Mouse (Mus musculus): ENCODE measurements around the gene Gm11492. TPM values are rescaled to one million over a fixed set of nuclear protein-coding genes. Genes with fewer than 3 reads are reported as not detected.

Gene Gm11492
- polyA plus RNA-seq, 1 experiment from 2014 or later = not detected

GRCm38 (mm10) chr11:87581161-87581865, 14.9 kb downstream of the Gm11492 start:
- no peak overlapping the region for H3K4me3 ChIP-seq
- no peak overlapping the region for H3K4me2 ChIP-seq
- WGBS = 91% methylated on average over 12 of the region's 12 CpGs
- no peak overlapping the region for H3K27ac ChIP-seq (replicated peaks)
- H3K9ac ChIP-seq = no peak overlapping the region
- no peaks in the 10 kb centered on the region for H3K36me3 ChIP-seq
- peaks cover 16% of the 10 kb centered on the region for H3K4me1 ChIP-seq (replicated peaks)
- ATAC-seq (ENCODE audit: low FRiP score, low read depth) = no peak
- no peaks in the 10 kb centered on the region for H3K9me3 ChIP-seq
- no peaks in the 10 kb centered on the region for H3K27me3 ChIP-seq

DNA sequence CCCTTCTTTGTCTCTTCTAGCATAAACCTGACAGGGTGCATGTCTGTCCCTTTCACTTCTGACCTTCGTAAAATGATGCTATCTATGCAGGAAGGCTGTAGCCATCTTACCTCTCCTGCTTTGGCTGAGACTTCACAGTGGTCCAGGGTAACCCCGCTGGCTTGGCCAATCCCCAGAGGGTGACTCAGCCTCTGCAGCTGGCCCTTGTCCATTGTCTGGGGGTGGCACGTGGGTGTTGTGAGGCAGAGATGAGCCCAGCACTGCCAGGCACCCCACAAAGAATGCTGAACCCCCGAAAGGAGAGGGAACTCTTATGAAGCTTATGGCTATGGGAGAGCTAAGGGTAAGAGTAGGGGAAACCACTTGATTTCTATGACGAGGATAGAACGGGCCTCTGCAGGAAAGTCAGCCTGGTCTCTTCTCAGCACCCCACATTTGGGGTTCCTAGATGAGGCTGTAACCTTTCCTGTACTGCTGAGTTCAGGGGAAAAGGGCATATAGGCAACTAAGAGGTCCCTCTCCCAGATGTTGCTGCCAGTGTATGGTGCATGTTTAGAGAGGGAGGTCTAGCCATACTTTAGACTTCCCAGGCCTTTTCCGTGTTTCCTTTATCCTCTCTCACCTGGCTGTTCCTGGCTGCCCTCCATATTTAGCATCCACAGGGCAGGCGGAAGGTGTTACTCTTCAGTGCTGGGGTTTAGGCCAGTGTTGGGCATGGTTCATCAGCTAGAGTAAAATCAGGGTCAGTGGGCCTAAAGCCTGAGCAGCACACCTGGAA, 15.7 kb downstream of the Gm11492 start:
- Histone ChIP-seq H3K4me1 (replicated peaks) (peaks cover 16% of the 10 kb centered on the region), H3K9ac (no peak overlapping the region), H3K27ac (replicated peaks) (no peak overlapping the region), H3K4me2 (no peak overlapping the region), H3K27me3 (no peaks in the 10 kb centered on the region), H3K36me3 (no peaks in the 10 kb centered on the region), H3K9me3 (no peaks in the 10 kb centered on the region), H3K4me3 (no peak overlapping the region)
- 89% methylated on average over 8 of the region's 8 CpGs for WGBS
- ATAC-seq (ENCODE audit: low FRiP score, low read depth) = no peak

DNA sequence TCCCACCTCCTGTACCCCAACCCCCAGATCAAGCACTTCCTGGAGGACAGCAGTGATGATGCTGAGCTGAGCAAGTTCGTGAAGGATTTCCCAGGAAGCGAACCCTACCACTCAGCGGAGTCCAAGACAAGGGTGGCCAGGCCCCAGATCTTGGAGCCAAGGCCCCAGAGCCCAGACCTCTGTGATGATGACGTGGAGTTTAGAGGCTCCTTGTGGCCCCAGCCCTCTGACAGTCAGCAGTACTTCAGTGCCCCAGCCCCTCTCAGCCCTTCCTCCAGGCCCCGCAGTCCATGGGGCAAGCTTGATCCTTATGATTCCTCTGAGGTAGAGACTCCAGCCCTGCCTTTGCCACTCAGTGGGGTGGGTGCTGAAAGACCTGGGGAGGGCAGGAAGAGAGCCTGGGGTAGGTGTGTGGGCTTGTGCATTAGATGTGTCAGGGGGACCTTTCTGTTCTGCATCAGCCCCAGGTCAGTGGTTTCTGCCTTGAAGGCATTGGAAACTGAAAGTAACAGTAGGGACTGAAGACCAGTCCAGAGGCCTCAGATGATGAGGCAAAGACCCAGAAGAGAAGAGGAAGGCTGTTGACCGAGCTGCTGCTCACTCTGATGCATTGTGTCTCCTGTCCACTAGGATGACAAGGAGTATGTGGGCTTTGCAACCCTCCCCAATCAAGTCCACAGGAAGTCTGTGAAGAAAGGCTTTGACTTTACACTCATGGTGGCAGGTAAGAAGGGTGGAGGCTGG, 17.0 kb downstream of the Gm11492 start:
- no peak overlapping the region for H3K4me3 ChIP-seq
- no peak for ATAC-seq (ENCODE audit: low FRiP score, low read depth)
- H3K9ac ChIP-seq = no peak overlapping the region
- no peak overlapping the region for H3K4me2 ChIP-seq
- peaks cover 5% of the 10 kb centered on the region for H3K4me1 ChIP-seq (replicated peaks)
- H3K27ac ChIP-seq (replicated peaks) = no peak overlapping the region
- no peaks in the 10 kb centered on the region for H3K27me3 ChIP-seq
- H3K36me3 ChIP-seq = no peaks in the 10 kb centered on the region
- H3K9me3 ChIP-seq = no peaks in the 10 kb centered on the region
- 86% methylated on average over 6 of the region's 6 CpGs for WGBS

DNA sequence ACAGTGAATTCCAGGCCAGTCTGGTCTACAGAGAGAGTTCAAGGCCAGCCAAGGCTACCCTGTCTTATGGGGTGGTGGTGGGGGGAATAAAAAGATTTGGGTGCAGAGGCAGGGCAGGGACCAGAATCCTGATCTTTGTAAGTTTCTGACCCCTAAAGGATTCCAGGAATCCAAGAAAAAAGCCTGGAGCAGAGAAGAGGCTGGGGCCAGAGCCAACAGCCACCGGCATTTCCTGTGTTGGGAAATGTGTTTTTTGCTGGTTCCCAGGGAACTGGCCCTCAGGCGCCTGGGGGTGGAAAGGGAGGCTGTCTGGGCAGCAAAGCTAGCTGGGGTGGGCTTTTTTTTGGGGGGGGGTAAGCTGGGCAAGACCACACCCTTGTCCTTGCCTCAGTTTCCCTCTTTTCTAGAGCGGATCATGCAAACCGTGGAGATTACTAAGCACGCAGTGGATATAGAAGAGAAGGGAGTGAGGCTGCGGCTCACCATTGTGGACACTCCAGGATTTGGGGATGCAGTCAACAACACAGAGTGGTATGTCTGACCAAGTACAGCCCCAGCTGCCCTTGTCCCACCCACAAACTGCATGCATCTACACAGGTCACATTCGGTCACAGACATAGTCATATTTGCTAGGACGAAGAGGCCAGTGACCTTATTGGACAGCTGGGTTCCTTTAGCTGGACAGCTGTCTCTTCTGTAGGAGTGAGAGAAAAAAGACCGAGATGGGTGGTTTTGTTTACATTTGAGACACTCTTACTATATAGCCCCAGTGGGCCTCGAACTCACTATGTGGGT, 18.5 kb downstream of the Gm11492 start:
- Histone ChIP-seq H3K4me1 (replicated peaks) (peaks cover 9% of the 10 kb centered on the region), H3K27me3 (no peaks in the 10 kb centered on the region), H3K9ac (no peak overlapping the region), H3K36me3 (no peaks in the 10 kb centered on the region), H3K27ac (replicated peaks) (no peak overlapping the region; the same call in 1 of the 2 replicates), H3K4me2 (no peak overlapping the region), H3K9me3 (no peaks in the 10 kb centered on the region), H3K4me3 (no peak overlapping the region)
- WGBS = 89% methylated on average over 10 of the region's 10 CpGs
- no peak for ATAC-seq (ENCODE audit: low FRiP score, low read depth)

DNA sequence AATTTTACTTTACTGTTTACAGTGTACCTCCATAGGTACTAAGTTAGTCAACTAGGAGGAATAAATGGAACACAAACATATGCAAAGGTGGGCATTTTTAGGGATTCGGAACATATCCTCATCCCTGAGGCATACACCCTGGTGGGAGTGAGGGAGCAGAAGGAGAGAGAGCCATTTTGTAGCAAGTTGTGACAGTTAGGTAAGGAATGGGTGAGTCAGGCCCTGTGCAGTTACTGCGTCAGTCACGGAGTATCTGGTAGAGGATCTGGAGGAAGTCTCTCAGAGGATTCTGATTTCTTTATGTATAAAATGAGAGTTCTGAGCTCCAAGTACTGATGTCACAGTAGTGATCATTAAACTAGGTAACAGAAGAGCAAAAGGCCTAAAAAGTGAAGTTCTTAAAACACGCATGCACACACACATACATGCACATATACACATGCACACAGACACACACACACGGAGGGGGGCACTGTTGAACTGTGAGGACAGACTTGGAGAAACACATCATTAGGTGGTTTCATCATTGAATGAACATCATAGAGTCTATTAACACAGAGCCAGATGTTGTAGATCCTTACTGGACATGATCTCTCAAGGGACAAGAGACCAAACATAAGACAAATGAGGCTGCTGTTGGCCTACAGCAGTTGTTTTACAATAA, 20.9 kb downstream of the Gm11492 start:
- WGBS = 91% methylated on average over 5 of the region's 5 CpGs
- H3K27ac ChIP-seq (replicated peaks) = no peak overlapping the region
- H3K9ac ChIP-seq = no peak overlapping the region

DNA sequence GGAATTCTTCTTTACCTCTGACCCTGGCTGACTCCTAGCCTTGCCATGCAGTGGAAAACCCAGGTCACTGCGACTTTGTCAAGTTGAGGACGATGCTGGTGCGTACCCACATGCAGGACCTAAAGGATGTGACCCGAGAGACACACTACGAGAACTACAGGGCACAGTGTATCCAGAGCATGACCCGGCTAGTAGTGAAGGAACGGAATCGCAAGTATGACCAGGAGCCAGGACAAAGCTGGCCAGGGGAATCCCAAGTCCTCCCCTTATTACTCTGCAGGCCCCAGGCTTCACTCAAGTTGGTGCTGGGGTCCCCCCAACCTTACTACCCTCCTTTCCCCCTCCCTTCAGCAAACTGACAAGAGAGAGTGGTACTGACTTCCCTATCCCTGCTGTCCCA, 23.2 kb downstream of the Gm11492 start:
- no peaks in the 10 kb centered on the region for H3K27me3 ChIP-seq
- ATAC-seq (ENCODE audit: low FRiP score, low read depth) = no peak
- H3K4me1 ChIP-seq (replicated peaks) = peaks cover 42% of the 10 kb centered on the region
- H3K27ac ChIP-seq (replicated peaks) = no peak overlapping the region
- H3K36me3 ChIP-seq = no peaks in the 10 kb centered on the region
- no peaks in the 10 kb centered on the region for H3K9me3 ChIP-seq
- 94% methylated on average over 8 of the region's 8 CpGs for WGBS
- no peak overlapping the region for H3K9ac ChIP-seq
- no peak overlapping the region for H3K4me3 ChIP-seq
- H3K4me2 ChIP-seq = 0 out of 2 replicates have a peak overlapping the region, but pooled peaks have one; percentile 90

More for the DNA sequence above, 20.9 kb downstream of the Gm11492 start:
- H3K4me1 ChIP-seq (replicated peaks) = peaks cover 19% of the 10 kb centered on the region
- no peak for ATAC-seq (ENCODE audit: low FRiP score, low read depth)
- no peaks in the 10 kb centered on the region for H3K9me3 ChIP-seq
- no peak overlapping the region for H3K4me3 ChIP-seq
- H3K27me3 ChIP-seq = no peaks in the 10 kb centered on the region
- H3K36me3 ChIP-seq = no peaks in the 10 kb centered on the region
- H3K4me2 ChIP-seq = no peak overlapping the region

- Histone ChIP-seq H3K36me3 (no peaks in the 10 kb centered on the region), H3K27me3 (no peaks in the 10 kb centered on the region), H3K4me3 (peak overlapping the region; percentile 73), H3K9me3 (no peaks in the 10 kb centered on the region), H3K27ac (replicated peaks) (peak overlapping the region; percentile 93), H3K4me1 (replicated peaks) (peaks cover 50% of the 10 kb centered on the region), H3K9ac (peak overlapping the region; percentile 87), H3K4me2 (peak overlapping the region; percentile 90)
- 2% methylated on average over 25 of the region's 25 CpGs for WGBS
- no peak for ATAC-seq (ENCODE audit: low FRiP score, low read depth)
Measured at GRCm38 (mm10) chr11:87590841-87591525, 24.5 kb downstream of the Gm11492 start.

DNA sequence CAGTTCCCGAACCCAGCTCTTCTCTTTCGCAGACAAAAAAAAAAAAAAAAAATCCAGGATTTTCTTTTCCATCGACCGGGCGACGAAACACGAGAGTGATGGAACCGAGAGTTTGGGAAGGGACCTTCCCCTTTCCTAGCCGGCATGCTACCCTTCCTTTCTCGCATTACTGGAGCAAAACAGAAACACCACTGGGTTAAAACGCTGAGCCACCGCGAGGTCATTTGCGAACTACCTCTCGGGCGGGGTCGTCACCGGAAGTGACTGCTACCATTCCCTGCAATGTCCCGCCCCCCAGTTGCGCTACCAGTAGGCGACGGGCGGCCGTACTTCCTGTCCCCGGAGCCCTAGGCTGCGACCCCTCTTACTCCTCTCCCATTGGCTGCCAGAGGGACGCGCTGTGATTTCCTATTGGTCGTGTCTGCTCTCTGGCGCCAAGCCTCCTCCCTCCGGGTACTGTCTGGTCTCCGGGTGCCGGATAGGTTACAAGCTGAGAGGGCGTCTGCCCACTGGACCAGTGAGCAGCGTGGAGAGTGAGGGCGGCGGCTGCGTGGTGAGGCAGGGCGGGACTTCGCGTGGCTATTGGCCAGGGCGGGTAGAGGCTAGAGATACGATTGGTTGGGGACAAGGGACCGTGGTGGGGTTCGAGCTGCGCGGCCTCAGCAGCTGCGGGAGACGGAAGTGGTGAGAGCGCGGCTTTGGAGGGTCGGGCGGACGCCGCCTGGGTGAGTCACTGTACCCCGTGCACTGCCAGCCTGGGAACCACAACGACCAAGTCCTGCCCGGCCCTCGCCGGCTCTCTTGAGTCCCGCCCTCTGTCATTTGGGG, 25.3 kb downstream of the Gm11492 start, which contains the start of gene Mtmr4:
Gene Mtmr4 (plus strand): TSS at position 637 of the 828 bp plus-strand sequence.
- Histone ChIP-seq H3K4me2 (peak within 1 kb of the TSS; percentile 90), H3K4me1 (replicated peaks) (peaks cover 58% of the 10 kb centered on the region), H3K27me3 (no peaks in the 10 kb centered on the region), H3K27ac (replicated peaks) (peak within 1 kb of the TSS; percentile 93), H3K36me3 (no peaks in the 10 kb centered on the region), H3K4me3 (peak within 1 kb of the TSS; percentile 73), H3K9ac (peak within 1 kb of the TSS; percentile 87), H3K9me3 (no peaks in the 10 kb centered on the region)
- under 1% methylated on average over 60 of the region's 61 CpGs for WGBS
- peak; percentile 98 for ATAC-seq (ENCODE audit: low FRiP score, low read depth)

- H3K27me3 ChIP-seq = no peaks in the 10 kb centered on the region
- H3K27ac ChIP-seq (replicated peaks) = peak overlapping the region; percentile 93
- H3K9ac ChIP-seq = peak overlapping the region; percentile 63
- H3K4me2 ChIP-seq = peak overlapping the region; percentile 74
- no peaks in the 10 kb centered on the region for H3K9me3 ChIP-seq
- H3K36me3 ChIP-seq = peaks cover 4% of the 10 kb centered on the region
- no peak for ATAC-seq (ENCODE audit: low FRiP score, low read depth)
- peaks cover 63% of the 10 kb centered on the region for H3K4me1 ChIP-seq (replicated peaks)
- WGBS = 0% methylated on average over 15 of the region's 15 CpGs
- H3K4me3 ChIP-seq = peak overlapping the region; percentile 73
Measured at GRCm38 (mm10) chr11:87592354-87592695, 25.9 kb downstream of the Gm11492 start.
